Mouse (Mus musculus): ENCODE measurements around the gene Nme7.

Nme7 gene

GRCm38 (mm10) chr1:164303821-164304220 is at the start of gene Nme7:
Nme7 (plus strand) TSS chr1:164304121.
- DNase-seq: no peak

GRCm38 (mm10) chr1:164254836-164255235 is 49.1 kb upstream of the Nme7 start:
- DNase-seq: no peak

- DNase-seq: no peak
These were observed 43.5 kb upstream of the Nme7 start for GRCm38 (mm10) chr1:164260171-164261028.

- no peak for DNase-seq
These were observed 42.4 kb upstream of the Nme7 start for GRCm38 (mm10) chr1:164261553-164261952.

- DNase-seq: no peak
These were observed 33.0 kb upstream of the Nme7 start for GRCm38 (mm10) chr1:164270941-164271340.

- no peak for DNase-seq
These were observed 30.3 kb upstream of the Nme7 start for GRCm38 (mm10) chr1:164273659-164274058.

GRCm38 (mm10) chr1:164275455-164275954 is 28.4 kb upstream of the Nme7 start, which contains the start of gene Ccdc181:
Ccdc181 (plus strand) TSS chr1:164275585.
- peak; percentile 99 for DNase-seq

- DNase-seq: no peak
These were observed 27.4 kb upstream of the Nme7 start for GRCm38 (mm10) chr1:164276552-164276951.

- DNase-seq: peak; percentile 46
These were observed 24.6 kb upstream of the Nme7 start for GRCm38 (mm10) chr1:164279332-164279731.

GRCm38 (mm10) chr1:164284007-164284406 is 19.9 kb upstream of the Nme7 start:
- no peak for DNase-seq

- DNase-seq: no peak
These were observed 16.5 kb upstream of the Nme7 start for GRCm38 (mm10) chr1:164287406-164287805.

GRCm38 (mm10) chr1:164292040-164292439 is 11.9 kb upstream of the Nme7 start:
- no peak for DNase-seq

- DNase-seq: no peak
These were observed 9.8 kb upstream of the Nme7 start for GRCm38 (mm10) chr1:164294071-164294470.

- DNase-seq: no peak
These were observed 7.4 kb upstream of the Nme7 start for GRCm38 (mm10) chr1:164296473-164296872.

- no peak for DNase-seq
These were observed 2.0 kb upstream of the Nme7 start for GRCm38 (mm10) chr1:164301949-164302348.

GRCm38 (mm10) chr1:164307124-164307751 is 3.3 kb downstream of the Nme7 start, which contains the start of gene Blzf1:
Blzf1 (minus strand) TSS chr1:164307489.
- peak; percentile 99 for DNase-seq

- DNase-seq: no peak
These were observed 4.0 kb downstream of the Nme7 start for GRCm38 (mm10) chr1:164307922-164308321.

- DNase-seq: no peak
These were observed 10.2 kb downstream of the Nme7 start for GRCm38 (mm10) chr1:164314085-164314484.

- peak; percentile 76 for DNase-seq
These were observed 11.3 kb downstream of the Nme7 start for GRCm38 (mm10) chr1:164315266-164315665.

- peak; percentile 87 for DNase-seq
These were observed 12.8 kb downstream of the Nme7 start for GRCm38 (mm10) chr1:164316697-164317096.

GRCm38 (mm10) chr1:164317261-164317660 is 13.3 kb downstream of the Nme7 start:
- no peak for DNase-seq

- no peak for DNase-seq
These were observed 14.6 kb downstream of the Nme7 start for GRCm38 (mm10) chr1:164318474-164318873.

GRCm38 (mm10) chr1:164319542-164320140 is 15.7 kb downstream of the Nme7 start:
- no peak for DNase-seq
